Mouse (Mus musculus): Measurements from ENCODE around the gene Trnp1. TPM values are rescaled to one million over a fixed set of nuclear protein-coding genes. Genes with fewer than 3 reads are reported as not detected.

Trnp1 gene
- polyA plus RNA-seq, 1 experiment from 2014 or later = 6.4 TPM

GRCm38 (mm10) chr4:133448708-133449388 is 49.5 kb downstream of the Trnp1 start:
- no peak overlapping the region for H3K4me3 ChIP-seq
- ATAC-seq (replicated peaks) = no peak
- WGBS = 64% methylated on average over 8 of the region's 8 CpGs
- H3K36me3 ChIP-seq (replicated peaks) = no peaks in the 10 kb centered on the region
- H3K27me3 ChIP-seq (replicated peaks) = no peaks in the 10 kb centered on the region
- H3K4me1 ChIP-seq = 0 out of 2 replicates have a peak, but pooled peaks cover 2% of the 10 kb centered on the region
- H3K9ac ChIP-seq = no peak overlapping the region
- no peaks in the 10 kb centered on the region for H3K9me3 ChIP-seq
- H3K4me2 ChIP-seq = no peak overlapping the region
- no peak overlapping the region for H3K27ac ChIP-seq

GRCm38 (mm10) chr4:133447967-133448366 is 50.4 kb downstream of the Trnp1 start:
- WGBS = 73% methylated on average over 11 of the region's 11 CpGs
- no peaks in the 10 kb centered on the region for H3K9me3 ChIP-seq
- ATAC-seq (replicated peaks) = no peak

GRCm38 (mm10) chr4:133447366-133447765 is 51.0 kb downstream of the Trnp1 start:
- ATAC-seq (replicated peaks) = no peak
- Histone ChIP-seq H3K27me3 (replicated peaks) (no peaks in the 10 kb centered on the region), H3K4me3 (no peak overlapping the region), H3K27ac (no peak overlapping the region), H3K9me3 (no peaks in the 10 kb centered on the region), H3K9ac (no peak overlapping the region), H3K4me1 (0 out of 2 replicates have a peak, but pooled peaks cover 2% of the 10 kb centered on the region), H3K4me2 (no peak overlapping the region), H3K36me3 (replicated peaks) (no peaks in the 10 kb centered on the region)
- 59% methylated on average over 5 of the region's 5 CpGs for WGBS

More at GRCm38 (mm10) chr4:133447967-133448366, 50.4 kb downstream of the Trnp1 start:
- Histone ChIP-seq H3K4me2 (no peak overlapping the region), H3K27ac (no peak overlapping the region), H3K9ac (no peak overlapping the region), H3K4me3 (no peak overlapping the region), H3K36me3 (replicated peaks) (no peaks in the 10 kb centered on the region), H3K27me3 (replicated peaks) (no peaks in the 10 kb centered on the region), H3K4me1 (0 out of 2 replicates have a peak, but pooled peaks cover 2% of the 10 kb centered on the region)

GRCm38 (mm10) chr4:133445727-133446126 is 52.6 kb downstream of the Trnp1 start:
- no peaks in the 10 kb centered on the region for H3K36me3 ChIP-seq (replicated peaks)
- 90% methylated on average over 5 of the region's 5 CpGs for WGBS
- H3K27me3 ChIP-seq (replicated peaks) = no peaks in the 10 kb centered on the region
- H3K4me3 ChIP-seq = no peak overlapping the region
- H3K9me3 ChIP-seq = no peaks in the 10 kb centered on the region
- peaks cover 5% of the 10 kb centered on the region for H3K4me1 ChIP-seq
- no peak for ATAC-seq (replicated peaks)
- no peak overlapping the region for H3K4me2 ChIP-seq
- no peak overlapping the region for H3K9ac ChIP-seq
- no peak overlapping the region for H3K27ac ChIP-seq

- ATAC-seq (replicated peaks) = no peak
Measured at GRCm38 (mm10) chr4:133443085-133443484, 55.3 kb downstream of the Trnp1 start.

GRCm38 (mm10) chr4:133442194-133442593 is 56.2 kb downstream of the Trnp1 start:
- no peaks in the 10 kb centered on the region for H3K9me3 ChIP-seq
- no peak overlapping the region for H3K4me2 ChIP-seq
- no peak for ATAC-seq (replicated peaks)
- H3K4me3 ChIP-seq = no peak overlapping the region
- H3K27me3 ChIP-seq (replicated peaks) = no peaks in the 10 kb centered on the region
- no peaks in the 10 kb centered on the region for H3K36me3 ChIP-seq (replicated peaks)
- 37% methylated on average over 3 of the region's 3 CpGs for WGBS
- no peak overlapping the region for H3K27ac ChIP-seq
- no peak overlapping the region for H3K9ac ChIP-seq
- H3K4me1 ChIP-seq = peaks cover 18% of the 10 kb centered on the region

More at GRCm38 (mm10) chr4:133443085-133443484, 55.3 kb downstream of the Trnp1 start:
- 45% methylated on average over 5 of the region's 5 CpGs for WGBS
- Histone ChIP-seq H3K4me2 (no peak overlapping the region), H3K27ac (peak overlapping the region; percentile 66), H3K36me3 (replicated peaks) (no peaks in the 10 kb centered on the region), H3K9me3 (no peaks in the 10 kb centered on the region), H3K27me3 (replicated peaks) (no peaks in the 10 kb centered on the region), H3K4me3 (no peak overlapping the region), H3K9ac (no peak overlapping the region), H3K4me1 (peaks cover 18% of the 10 kb centered on the region)

Other genes starting within 250 kb of the Trnp1 start
- gene Sytl1, start 235.4 kb downstream of the Trnp1 start, polyA plus RNA-seq (2015; fragmentation: Nextera tagmentation; extraction: Ambion mirVana) = 0.56 and 0.65 TPM in 2 replicates
- gene Tmem222, start 220.8 kb downstream of the Trnp1 start, polyA plus RNA-seq (2015; fragmentation: Nextera tagmentation; extraction: Ambion mirVana) = 118 and 120 TPM in 2 replicates
- 23.2 and 26.3 TPM in 2 replicates for gene Wdtc1, start 145.1 kb downstream of the Trnp1 start, polyA plus RNA-seq (2015; fragmentation: Nextera tagmentation; extraction: Ambion mirVana)
- 9.9 and 11.1 TPM in 2 replicates for gene Slc9a1, start 128.8 kb downstream of the Trnp1 start, polyA plus RNA-seq (2015; fragmentation: Nextera tagmentation; extraction: Ambion mirVana)
- gene Tent5b, start 18.4 kb downstream of the Trnp1 start, polyA plus RNA-seq (2015; fragmentation: Nextera tagmentation; extraction: Ambion mirVana) = 0.22 and 0.37 TPM in 2 replicates
- 0.95 and 0.99 TPM in 2 replicates for gene Kdf1, start 20.4 kb upstream of the Trnp1 start, polyA plus RNA-seq (2015; fragmentation: Nextera tagmentation; extraction: Ambion mirVana)
- gene Nudc, start 47.4 kb upstream of the Trnp1 start, polyA plus RNA-seq (2015; fragmentation: Nextera tagmentation; extraction: Ambion mirVana) = 246 and 255 TPM in 2 replicates
- gene Nr0b2, start 54.8 kb upstream of the Trnp1 start, polyA plus RNA-seq (2015; fragmentation: Nextera tagmentation; extraction: Ambion mirVana) = 0.15 TPM in 1 of 2 replicates, not detected in the other
- 8.1 and 9.1 TPM in 2 replicates for gene Gpatch3, start 76.2 kb upstream of the Trnp1 start, polyA plus RNA-seq (2015; fragmentation: Nextera tagmentation; extraction: Ambion mirVana)
- 18.2 and 21.2 TPM in 2 replicates for gene Gpn2, start 85.8 kb upstream of the Trnp1 start, polyA plus RNA-seq (2015; fragmentation: Nextera tagmentation; extraction: Ambion mirVana)
- 1.2 and 3.4 TPM in 2 replicates for gene Sfn, start 103.6 kb upstream of the Trnp1 start, polyA plus RNA-seq (2015; fragmentation: Nextera tagmentation; extraction: Ambion mirVana)
- 6.4 and 9.3 TPM in 2 replicates for gene Zdhhc18, start 151.6 kb upstream of the Trnp1 start, polyA plus RNA-seq (2015; fragmentation: Nextera tagmentation; extraction: Ambion mirVana)
- 16.0 and 16.2 TPM in 2 replicates for gene Pigv, start 174.1 kb upstream of the Trnp1 start, polyA plus RNA-seq (2015; fragmentation: Nextera tagmentation; extraction: Ambion mirVana)